Mouse (Mus musculus): Measurements from ENCODE around the gene Urb2. TPM values are rescaled to one million over a fixed set of nuclear protein-coding genes. Genes with fewer than 3 reads are reported as not detected.
"Not testable (repeated sequence)": the region's sequence is repeated elsewhere in the genome, so short reads cannot be mapped to it uniquely, and the experiment has no call there.

Gene Urb2
- polyA plus RNA-seq, 1 experiment from 2014 or later, result 2.3 TPM

- Histone ChIP-seq H3K4me1 (replicated peaks) (peaks cover 23% of the 10 kb centered on the region), H3K27me3 (no peaks in the 10 kb centered on the region), H3K27ac (peak overlapping the region; percentile 33), H3K9me3 (replicated peaks) (no peaks in the 10 kb centered on the region), H3K4me2 (peak overlapping the region; percentile 1; the same call in 1 of the 2 replicates), H3K9ac (no peak overlapping the region), H3K36me3 (no peaks in the 10 kb centered on the region), H3K4me3 (no peak overlapping the region)
- no peak; the same call in 1 of the 2 replicates for ATAC-seq (replicated peaks; ENCODE audit: insufficient number of reproducible peaks, insufficient read depth, low FRiP score, low read depth)
- 22% methylated on average over 7 of the region's 7 CpGs for WGBS
These were observed 32.2 kb upstream of the Urb2 start for GRCm38 (mm10) chr8:123989128-123989527.

- no peak overlapping the region for H3K9ac ChIP-seq
- no peak for ATAC-seq (replicated peaks; ENCODE audit: insufficient number of reproducible peaks, insufficient read depth, low FRiP score, low read depth)
- H3K9me3 ChIP-seq (replicated peaks), result no peaks in the 10 kb centered on the region
- no peaks in the 10 kb centered on the region for H3K27me3 ChIP-seq
- no peaks in the 10 kb centered on the region for H3K36me3 ChIP-seq
- no peak overlapping the region for H3K4me3 ChIP-seq
- peaks cover 23% of the 10 kb centered on the region for H3K4me1 ChIP-seq (replicated peaks)
- 51% methylated on average over 13 of the region's 13 CpGs for WGBS
- H3K4me2 ChIP-seq, result no peak overlapping the region
- no peak overlapping the region for H3K27ac ChIP-seq
These were observed 30.8 kb upstream of the Urb2 start for GRCm38 (mm10) chr8:123990277-123991049.

DNA sequence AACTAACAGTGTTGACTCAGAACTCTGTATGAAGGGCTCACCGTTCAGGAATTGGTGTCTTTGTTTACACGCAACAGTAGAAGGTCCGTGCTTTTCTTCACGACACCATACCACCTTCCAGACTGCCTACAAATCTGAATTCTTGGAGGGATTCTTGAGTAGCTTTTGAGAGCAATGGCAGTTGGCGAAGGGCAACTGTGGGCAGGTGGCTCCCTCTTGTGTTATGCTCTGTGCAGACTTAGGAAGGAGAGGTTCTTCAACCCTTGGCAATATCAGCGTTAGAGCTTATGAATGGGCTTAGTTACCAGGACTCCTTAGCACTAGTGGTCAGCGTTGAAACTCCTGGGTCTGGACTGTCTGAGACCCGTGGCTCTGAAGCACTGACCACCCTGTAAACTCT, 28.7 kb upstream of the Urb2 start:
- no peak overlapping the region for H3K4me3 ChIP-seq
- no peak overlapping the region for H3K9ac ChIP-seq
- 75% methylated on average over 8 of the region's 8 CpGs for WGBS

DNA sequence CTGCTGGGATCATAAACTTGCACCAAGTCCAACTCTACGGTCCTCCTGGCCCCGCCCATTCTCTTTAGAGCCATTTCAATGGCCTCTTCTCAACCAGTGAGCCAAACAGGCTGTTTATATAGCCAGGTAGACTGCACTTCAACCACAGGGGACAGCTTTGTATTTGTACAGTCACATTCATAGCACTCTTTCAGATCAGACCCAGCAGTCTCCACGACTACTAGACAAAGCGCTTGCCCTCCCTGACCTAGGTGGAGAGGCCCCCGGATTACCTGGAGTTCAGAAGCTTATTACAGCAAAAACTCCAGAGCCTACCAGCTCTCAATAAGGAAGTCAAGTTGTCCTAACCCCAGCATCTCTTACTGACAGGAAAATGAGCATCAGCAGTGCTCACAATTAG, 27.7 kb upstream of the Urb2 start:
- peaks cover 19% of the 10 kb centered on the region for H3K4me1 ChIP-seq (replicated peaks)
- no peaks in the 10 kb centered on the region for H3K27me3 ChIP-seq
- peaks cover 14% of the 10 kb centered on the region for H3K36me3 ChIP-seq
- no peak overlapping the region for H3K4me3 ChIP-seq
- WGBS, result 87% methylated on average over 5 of the region's 5 CpGs
- no peak overlapping the region for H3K4me2 ChIP-seq
- ATAC-seq (replicated peaks; ENCODE audit: insufficient number of reproducible peaks, insufficient read depth, low FRiP score, low read depth), result no peak
- no peak overlapping the region for H3K27ac ChIP-seq
- no peak overlapping the region for H3K9ac ChIP-seq
- H3K9me3 ChIP-seq (replicated peaks), result no peaks in the 10 kb centered on the region

More for the DNA sequence above, 28.7 kb upstream of the Urb2 start:
- Histone ChIP-seq H3K36me3 (peaks cover 14% of the 10 kb centered on the region), H3K4me1 (replicated peaks) (peaks cover 23% of the 10 kb centered on the region), H3K27me3 (no peaks in the 10 kb centered on the region), H3K4me2 (no peak overlapping the region), H3K9me3 (replicated peaks) (no peaks in the 10 kb centered on the region), H3K27ac (no peak overlapping the region)
- no peak for ATAC-seq (replicated peaks; ENCODE audit: insufficient number of reproducible peaks, insufficient read depth, low FRiP score, low read depth)

DNA sequence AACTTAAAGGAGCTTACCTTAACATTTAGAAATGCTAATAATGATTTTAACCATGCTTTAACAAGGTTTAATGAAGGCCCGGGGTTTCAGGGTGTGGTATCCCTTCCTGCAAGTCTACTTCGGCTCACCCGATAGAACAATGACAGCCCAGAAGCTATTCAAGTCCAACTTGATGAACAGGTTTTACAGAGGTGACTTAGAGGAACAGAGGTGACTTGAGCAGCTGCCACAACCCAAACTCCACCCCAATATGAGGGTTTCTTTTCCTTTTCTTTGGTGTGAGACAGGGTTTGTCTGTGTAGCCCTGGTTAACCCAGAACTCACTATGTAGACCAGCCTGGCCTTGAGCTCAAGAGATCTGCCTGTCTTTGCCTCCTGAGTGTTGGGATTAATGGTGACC, 27.3 kb upstream of the Urb2 start:
- Histone ChIP-seq H3K9ac (no peak overlapping the region), H3K4me3 (no peak overlapping the region), H3K27ac (no peak overlapping the region), H3K27me3 (no peaks in the 10 kb centered on the region), H3K4me1 (replicated peaks) (peaks cover 15% of the 10 kb centered on the region), H3K4me2 (no peak overlapping the region), H3K9me3 (replicated peaks) (no peaks in the 10 kb centered on the region), H3K36me3 (peaks cover 14% of the 10 kb centered on the region)
- WGBS, result 86% methylated on average over 3 of the region's 3 CpGs
- ATAC-seq (replicated peaks; ENCODE audit: insufficient number of reproducible peaks, insufficient read depth, low FRiP score, low read depth), result no peak

GRCm38 (mm10) chr8:123999568-123999967, 21.7 kb upstream of the Urb2 start:
- Histone ChIP-seq H3K4me2 (no peak overlapping the region), H3K27ac (no peak overlapping the region), H3K9me3 (replicated peaks) (no peaks in the 10 kb centered on the region), H3K9ac (no peak overlapping the region), H3K4me3 (no peak overlapping the region), H3K4me1 (replicated peaks) (peaks cover 6% of the 10 kb centered on the region; the same call in 1 of the 2 replicates), H3K27me3 (no peaks in the 10 kb centered on the region), H3K36me3 (peaks cover 32% of the 10 kb centered on the region)
- ATAC-seq (replicated peaks; ENCODE audit: insufficient number of reproducible peaks, insufficient read depth, low FRiP score, low read depth), result no peak; the same call in 1 of the 2 replicates
- WGBS, result 66% methylated on average over 2 of the region's 2 CpGs

DNA sequence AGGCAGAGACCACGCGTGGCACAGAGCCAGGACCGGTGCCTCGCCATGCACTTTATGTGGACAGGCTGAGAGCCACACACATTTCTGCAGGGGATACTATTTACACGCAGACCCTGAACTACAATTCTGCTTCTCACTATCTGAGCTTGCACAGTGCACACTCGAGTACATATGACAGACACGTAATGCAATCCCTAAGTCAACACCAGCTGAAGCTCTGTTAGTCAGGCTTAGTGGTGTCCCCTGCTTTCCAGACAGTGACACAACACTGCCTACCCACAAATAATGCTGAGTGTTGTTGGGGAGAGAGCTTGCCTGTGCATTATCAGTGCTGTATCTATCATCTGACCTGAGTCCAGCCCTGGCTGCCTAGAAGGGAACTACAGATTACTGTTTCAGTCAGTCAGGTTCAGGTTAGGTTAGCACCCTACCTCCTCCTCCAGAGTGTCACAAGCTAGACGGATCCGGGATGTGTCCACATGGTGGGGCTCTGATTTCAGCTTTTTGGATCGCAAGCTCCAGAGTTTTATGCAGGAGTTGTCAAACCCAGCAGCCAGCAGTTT, 18.7 kb upstream of the Urb2 start:
- H3K9me3 ChIP-seq (replicated peaks), result no peaks in the 10 kb centered on the region
- no peak overlapping the region for H3K4me2 ChIP-seq
- no peak for ATAC-seq (replicated peaks; ENCODE audit: insufficient number of reproducible peaks, insufficient read depth, low FRiP score, low read depth)
- H3K36me3 ChIP-seq, result peaks cover 45% of the 10 kb centered on the region
- H3K4me3 ChIP-seq, result no peak overlapping the region
- no peak overlapping the region for H3K9ac ChIP-seq
- no peaks in the 10 kb centered on the region for H3K27me3 ChIP-seq
- WGBS, result 88% methylated on average over 10 of the region's 10 CpGs
- no peak overlapping the region for H3K27ac ChIP-seq
- peaks cover 6% of the 10 kb centered on the region; the same call in 1 of the 2 replicates for H3K4me1 ChIP-seq (replicated peaks)

- peaks cover 55% of the 10 kb centered on the region for H3K36me3 ChIP-seq
- ATAC-seq (replicated peaks; ENCODE audit: insufficient number of reproducible peaks, insufficient read depth, low FRiP score, low read depth), result no peak
- 82% methylated on average over 6 of the region's 6 CpGs for WGBS
These were observed 13.5 kb upstream of the Urb2 start for GRCm38 (mm10) chr8:124007829-124008228.

GRCm38 (mm10) chr8:124011580-124011979, 9.7 kb upstream of the Urb2 start:
- ATAC-seq (replicated peaks; ENCODE audit: insufficient number of reproducible peaks, insufficient read depth, low FRiP score, low read depth), result no peak
- Histone ChIP-seq H3K9ac (no peak overlapping the region), H3K36me3 (peaks cover 30% of the 10 kb centered on the region), H3K27ac (peak overlapping the region; percentile 71), H3K4me2 (0 out of 2 replicates have a peak overlapping the region, but pooled peaks have one; percentile 1), H3K4me1 (replicated peaks) (peaks cover 5% of the 10 kb centered on the region; the same call in 1 of the 2 replicates), H3K4me3 (no peak overlapping the region), H3K27me3 (no peaks in the 10 kb centered on the region), H3K9me3 (replicated peaks) (no peaks in the 10 kb centered on the region)
- 41% methylated on average over 3 of the region's 3 CpGs for WGBS

More at GRCm38 (mm10) chr8:124007829-124008228, 13.5 kb upstream of the Urb2 start:
- Histone ChIP-seq H3K27me3 (no peaks in the 10 kb centered on the region), H3K4me1 (replicated peaks) (peaks cover 5% of the 10 kb centered on the region; the same call in 1 of the 2 replicates), H3K27ac (no peak overlapping the region), H3K4me3 (no peak overlapping the region), H3K9ac (no peak overlapping the region), H3K4me2 (no peak overlapping the region), H3K9me3 (replicated peaks) (no peaks in the 10 kb centered on the region)

DNA sequence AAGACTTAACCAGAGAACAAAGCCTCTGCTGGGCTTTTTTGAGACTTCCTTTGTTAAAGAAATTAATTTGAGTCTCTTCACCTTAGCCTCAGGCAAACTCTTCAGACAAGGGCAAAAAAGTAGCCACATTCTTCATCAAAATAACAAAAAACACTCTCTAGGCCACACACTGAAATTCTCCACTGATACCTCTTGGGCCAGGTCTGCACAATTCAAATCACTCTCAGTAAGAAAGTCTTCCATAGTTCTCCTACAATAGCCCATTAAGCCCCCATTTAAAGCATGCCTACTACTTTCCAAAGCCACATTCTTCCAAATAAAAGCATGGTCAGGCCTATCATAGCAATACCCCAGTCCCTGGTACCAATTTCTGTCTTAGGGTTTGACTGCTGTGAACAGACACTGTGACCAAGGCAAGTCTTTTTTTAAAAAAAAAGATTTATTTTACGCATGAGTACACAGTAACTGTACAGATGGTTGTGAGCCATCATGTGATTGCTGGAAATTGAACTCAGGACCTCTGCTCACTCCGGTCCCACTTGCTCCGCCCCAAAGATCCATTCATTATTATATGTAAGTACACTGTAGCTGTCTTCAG, 9.2 kb upstream of the Urb2 start:
- H3K4me1 ChIP-seq (replicated peaks), result peaks cover 5% of the 10 kb centered on the region; the same call in 1 of the 2 replicates
- no peaks in the 10 kb centered on the region for H3K9me3 ChIP-seq (replicated peaks)
- H3K4me3 ChIP-seq, result no peak overlapping the region
- WGBS, result 98% methylated on average over 3 of the region's 3 CpGs
- H3K27ac ChIP-seq, result peak overlapping the region; percentile 71
- ATAC-seq (replicated peaks; ENCODE audit: insufficient number of reproducible peaks, insufficient read depth, low FRiP score, low read depth), result no peak
- H3K27me3 ChIP-seq, result no peaks in the 10 kb centered on the region
- H3K4me2 ChIP-seq, result no peak overlapping the region
- peaks cover 25% of the 10 kb centered on the region for H3K36me3 ChIP-seq
- no peak overlapping the region for H3K9ac ChIP-seq

- WGBS, result 88% methylated on average over 7 of the region's 7 CpGs
- H3K4me3 ChIP-seq; H3K27me3 ChIP-seq; H3K27ac ChIP-seq; H3K9me3 ChIP-seq (replicated peaks); H3K4me2 ChIP-seq; H3K9ac ChIP-seq; H3K36me3 ChIP-seq; ATAC-seq (replicated peaks; ENCODE audit: insufficient number of reproducible peaks, insufficient read depth, low FRiP score, low read depth): not testable (repeated sequence)
- H3K4me1 ChIP-seq (replicated peaks), result peaks cover 14% of the 10 kb centered on the region
These were observed 7.0 kb upstream of the Urb2 start for GRCm38 (mm10) chr8:124014299-124014698.

Measured in heart, embryonic 15.5 days (tissue).